Mouse (Mus musculus) right cerebral cortex, postnatal 4 days (tissue): Measurements from ENCODE around the gene Uimc1.

ENCODE experiments used
- DNase-seq: peaks from one replicate; pipeline ENCODE4 v3.0.0-alpha.2; 2022

Gene Uimc1

GRCm38 (mm10) chr13:55040016-55040415 lies 60.1 kb downstream of the Uimc1 start:
- DNase-seq, result no peak

DNA sequence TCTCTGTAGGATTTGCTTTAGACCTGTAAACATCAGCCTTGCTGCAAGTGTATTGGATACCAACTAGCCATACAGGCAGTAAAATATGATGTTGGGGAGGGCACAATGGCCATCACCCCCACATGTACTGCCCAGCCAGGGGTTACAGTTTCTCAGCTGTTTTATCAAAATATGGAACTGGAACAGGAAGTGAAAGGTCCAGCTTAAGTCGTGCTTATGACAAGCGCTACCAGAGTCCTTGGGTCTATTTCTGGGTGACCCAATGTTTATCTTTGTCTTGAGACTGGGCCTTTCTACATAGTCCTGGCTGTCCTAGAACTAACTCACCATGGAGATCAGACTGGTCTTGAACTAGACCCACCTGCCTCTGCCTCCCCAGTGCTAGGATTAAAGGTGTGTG lies 75.9 kb downstream of the Uimc1 start:
- DNase-seq, result no peak

- no peak for DNase-seq
Measured at GRCm38 (mm10) chr13:55022715-55023114, 77.4 kb downstream of the Uimc1 start.

DNA sequence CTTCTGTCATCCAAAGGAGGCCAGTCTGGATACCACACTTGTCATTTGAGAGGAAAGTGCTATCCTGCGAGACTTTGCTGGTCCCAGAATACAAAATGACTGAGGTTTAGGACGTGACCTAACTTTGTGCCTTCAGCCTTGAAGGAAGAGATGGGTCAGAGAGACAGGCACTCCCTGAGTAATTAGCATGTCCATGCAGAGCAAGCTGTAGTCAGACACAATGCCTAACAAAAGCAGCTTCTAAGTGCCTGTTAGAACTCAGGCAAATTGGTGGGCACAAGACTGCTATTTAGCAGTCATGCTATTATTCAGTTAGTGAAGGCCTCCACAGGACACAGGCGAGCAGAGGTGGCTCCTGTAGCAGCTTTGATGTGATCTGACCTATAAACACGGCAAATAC lies 77.8 kb downstream of the Uimc1 start:
- DNase-seq, result no peak

- DNase-seq, result no peak
Measured at GRCm38 (mm10) chr13:55021194-55021779, 78.8 kb downstream of the Uimc1 start, which contains the start of gene Hk3. TSS of gene Hk3 (minus strand) at chr13:55021385.

DNA sequence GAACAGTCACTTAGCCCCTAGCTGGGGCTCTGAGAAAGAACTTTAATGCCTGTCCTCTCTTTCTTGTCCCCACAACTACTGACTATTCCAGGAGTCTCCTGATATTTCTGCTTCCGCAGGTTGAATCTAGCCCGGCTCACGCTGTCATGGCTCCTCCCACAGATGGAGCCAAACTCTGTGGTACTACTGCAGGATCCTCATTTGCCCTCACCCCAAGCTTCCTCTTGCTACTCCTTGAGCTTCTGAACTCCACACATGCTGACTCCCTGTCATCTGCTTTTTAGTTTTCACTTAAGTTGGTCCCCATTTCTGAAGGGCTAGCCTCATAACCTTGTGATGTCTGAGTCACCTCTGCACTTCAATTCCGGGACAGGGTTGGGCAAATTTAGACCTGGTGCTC lies 80.0 kb downstream of the Uimc1 start:
- no peak for DNase-seq

DNA sequence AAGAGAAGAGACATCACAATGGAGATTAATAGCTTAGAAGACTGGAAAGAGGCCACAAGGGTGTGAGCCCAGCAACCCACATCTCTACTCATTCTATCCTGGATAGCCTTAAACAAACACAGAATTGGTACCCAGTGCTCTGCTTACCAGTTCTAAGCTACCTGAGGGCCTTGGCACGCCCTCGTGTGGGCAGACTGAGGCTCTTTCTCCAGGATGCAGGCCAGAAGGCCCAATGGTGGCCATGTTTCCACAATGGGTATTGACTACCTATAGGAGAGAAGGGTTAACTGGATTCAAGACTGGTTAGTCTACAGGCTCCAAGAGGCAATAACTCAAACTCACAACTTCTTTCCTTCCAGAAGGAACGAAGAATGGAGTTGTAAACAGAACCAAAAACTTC lies 80.9 kb downstream of the Uimc1 start:
- DNase-seq, result no peak

GRCm38 (mm10) chr13:55018700-55019099 lies 81.4 kb downstream of the Uimc1 start:
- DNase-seq, result no peak

DNA sequence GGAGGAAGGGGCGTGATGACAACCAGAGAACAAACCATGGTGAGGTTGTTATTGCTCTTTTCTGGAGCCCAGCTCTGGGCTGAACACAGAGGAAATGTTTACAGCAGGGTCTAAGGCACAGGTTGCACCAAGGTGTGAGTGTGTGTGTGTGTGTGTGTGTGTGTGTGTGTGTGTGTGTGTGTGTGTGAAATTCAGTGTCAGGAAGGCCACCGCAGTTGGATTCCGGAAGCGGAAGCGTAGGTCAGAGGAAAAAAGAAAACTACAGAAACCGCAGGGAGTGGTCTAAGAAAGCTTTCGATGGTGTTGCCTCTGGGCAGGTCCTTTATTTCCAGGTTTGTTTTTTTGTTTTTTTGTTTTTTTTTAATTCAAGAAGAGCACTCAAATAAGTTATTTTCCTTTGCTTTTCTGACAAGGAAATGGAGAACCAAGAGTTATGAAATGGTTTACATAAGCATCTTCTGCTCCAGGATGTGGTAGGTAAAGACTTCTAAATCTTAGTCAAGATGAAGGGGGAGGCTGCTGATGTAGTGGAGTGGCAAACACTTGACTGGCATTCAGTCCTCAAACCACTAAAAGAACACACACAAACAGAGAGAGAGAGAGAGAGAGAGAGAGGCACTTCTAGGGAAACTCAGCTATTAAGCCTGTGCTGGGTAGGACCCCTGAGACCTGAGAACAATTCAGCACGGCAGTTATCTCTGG lies 82.1 kb downstream of the Uimc1 start:
- DNase-seq, result no peak

DNA sequence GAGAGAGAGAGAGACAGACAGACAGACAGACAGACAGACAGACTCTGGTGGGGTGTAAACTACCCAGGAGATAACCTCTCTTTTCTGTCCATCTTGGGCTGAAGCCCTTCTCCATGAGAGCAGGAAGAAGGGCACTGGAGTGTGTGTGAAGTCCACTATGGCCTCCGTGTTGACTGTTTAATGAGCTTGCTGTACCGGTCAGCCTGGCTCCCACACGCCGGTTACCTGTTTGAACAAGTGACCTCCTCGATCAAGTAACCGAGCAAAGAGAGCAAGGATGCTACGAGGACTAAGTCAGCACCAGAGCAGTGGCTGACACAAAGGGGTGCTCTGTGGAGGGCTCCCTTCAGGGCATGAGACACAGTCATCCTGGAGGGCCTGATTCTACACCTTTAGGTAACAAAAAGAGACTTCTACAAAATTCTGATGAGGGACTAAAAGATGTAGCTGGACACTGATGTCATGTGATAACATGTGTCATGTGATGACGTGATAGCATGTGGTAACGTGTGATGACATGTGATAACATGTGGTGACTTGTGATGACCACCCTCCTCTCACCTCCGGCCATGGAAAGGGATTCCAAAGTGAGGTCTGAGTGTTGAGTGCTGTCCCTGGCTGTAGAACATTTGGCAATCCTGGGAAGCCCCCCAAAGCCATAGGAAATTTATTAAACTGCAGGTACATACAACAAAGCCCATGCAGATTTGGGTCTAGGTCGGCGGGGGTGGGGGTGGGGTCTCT lies 82.8 kb downstream of the Uimc1 start:
- no peak for DNase-seq

DNA sequence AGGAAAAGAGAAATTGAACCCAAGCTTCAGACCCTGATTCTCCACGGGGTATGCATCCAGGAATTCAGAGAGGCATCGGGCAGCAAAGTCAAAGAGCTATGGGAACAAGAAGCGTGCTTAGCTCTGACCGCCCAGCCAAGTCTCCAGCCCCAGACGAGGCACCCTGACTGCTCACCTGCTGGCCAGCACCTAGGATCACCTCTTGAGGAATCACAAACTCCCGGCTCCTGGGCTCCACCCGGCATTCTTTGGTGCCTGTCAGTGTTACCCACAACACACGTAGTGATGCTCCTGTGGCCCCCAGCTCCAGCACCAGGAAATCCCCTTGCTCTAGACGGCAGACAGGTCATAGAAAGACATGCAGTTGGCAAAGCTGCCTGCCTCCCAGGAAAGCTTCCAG lies 85.6 kb downstream of the Uimc1 start:
- DNase-seq, result no peak

DNA sequence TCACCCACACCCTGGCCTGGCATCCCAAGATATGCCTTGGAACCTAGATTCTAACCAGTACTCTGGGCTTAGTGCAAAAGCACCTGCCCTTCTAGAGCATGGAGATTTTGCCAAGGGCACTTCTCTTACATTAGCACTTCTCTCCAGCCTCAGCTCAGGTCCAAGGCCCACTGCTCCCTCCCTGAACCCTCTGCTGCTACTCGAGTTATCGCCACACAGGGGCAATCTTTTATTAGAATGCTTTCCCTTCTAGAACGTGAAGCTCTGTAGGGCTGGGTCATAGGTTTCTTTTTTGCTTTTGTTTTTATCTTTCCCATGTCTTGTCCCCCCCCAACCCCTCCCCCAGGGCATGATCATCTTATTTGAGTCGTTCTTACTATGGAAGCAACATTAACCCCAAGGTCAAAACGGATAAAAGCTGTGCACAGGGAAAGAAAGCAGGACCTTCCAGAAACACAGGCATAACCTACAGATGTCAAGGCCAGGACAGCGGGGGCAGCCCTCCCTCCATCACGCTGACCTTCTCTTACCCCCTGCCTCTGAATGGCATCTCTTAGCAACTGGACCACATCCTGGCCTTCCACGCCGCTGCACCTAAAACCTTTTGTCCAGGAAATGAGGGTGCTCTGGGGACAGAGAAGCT lies 86.3 kb downstream of the Uimc1 start:
- DNase-seq, result no peak

- DNase-seq, result peak; percentile 15
Measured at GRCm38 (mm10) chr13:55011981-55012478, 88.1 kb downstream of the Uimc1 start.

DNA sequence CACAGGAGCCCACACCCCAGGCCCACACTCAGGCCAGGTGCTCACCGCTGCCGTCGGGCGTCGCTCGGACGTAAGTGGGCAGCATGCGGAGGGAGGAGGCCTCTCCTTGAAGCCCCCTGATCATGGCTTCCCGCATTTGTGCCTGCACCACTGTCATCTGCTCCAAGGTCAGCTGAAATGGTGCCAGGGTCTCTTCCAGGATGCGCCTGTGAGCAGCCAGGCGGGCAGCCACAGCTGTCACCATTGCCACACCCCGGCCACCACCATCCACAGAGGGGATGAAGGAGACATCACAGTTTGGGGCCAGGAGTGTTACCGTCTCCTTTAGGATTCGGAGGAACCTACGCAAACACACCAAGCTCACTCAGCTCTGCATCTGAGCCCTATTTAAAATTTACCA lies 89.0 kb downstream of the Uimc1 start:
- DNase-seq, result no peak

DNA sequence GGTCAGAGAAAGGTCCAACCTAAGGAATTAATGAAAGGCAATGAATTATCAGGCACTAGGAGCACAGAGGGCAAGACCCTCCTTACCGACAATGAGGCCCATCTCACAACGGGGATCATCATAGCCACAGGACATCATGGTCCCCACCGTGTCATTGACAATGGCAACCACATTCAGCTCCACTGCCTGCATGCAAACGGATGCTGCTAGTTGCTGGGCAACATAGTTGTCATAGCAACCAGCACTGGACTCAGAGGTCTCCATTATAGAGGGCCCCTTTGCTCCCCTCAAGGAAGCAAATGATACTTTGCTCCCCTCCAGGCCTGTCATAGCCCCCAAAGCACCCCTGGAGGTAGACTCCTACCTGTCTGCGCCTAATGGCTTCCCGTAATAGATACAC lies 91.5 kb downstream of the Uimc1 start:
- peak; percentile 22 for DNase-seq

GRCm38 (mm10) chr13:55006415-55006742 lies 93.7 kb downstream of the Uimc1 start:
- DNase-seq, result no peak

DNA sequence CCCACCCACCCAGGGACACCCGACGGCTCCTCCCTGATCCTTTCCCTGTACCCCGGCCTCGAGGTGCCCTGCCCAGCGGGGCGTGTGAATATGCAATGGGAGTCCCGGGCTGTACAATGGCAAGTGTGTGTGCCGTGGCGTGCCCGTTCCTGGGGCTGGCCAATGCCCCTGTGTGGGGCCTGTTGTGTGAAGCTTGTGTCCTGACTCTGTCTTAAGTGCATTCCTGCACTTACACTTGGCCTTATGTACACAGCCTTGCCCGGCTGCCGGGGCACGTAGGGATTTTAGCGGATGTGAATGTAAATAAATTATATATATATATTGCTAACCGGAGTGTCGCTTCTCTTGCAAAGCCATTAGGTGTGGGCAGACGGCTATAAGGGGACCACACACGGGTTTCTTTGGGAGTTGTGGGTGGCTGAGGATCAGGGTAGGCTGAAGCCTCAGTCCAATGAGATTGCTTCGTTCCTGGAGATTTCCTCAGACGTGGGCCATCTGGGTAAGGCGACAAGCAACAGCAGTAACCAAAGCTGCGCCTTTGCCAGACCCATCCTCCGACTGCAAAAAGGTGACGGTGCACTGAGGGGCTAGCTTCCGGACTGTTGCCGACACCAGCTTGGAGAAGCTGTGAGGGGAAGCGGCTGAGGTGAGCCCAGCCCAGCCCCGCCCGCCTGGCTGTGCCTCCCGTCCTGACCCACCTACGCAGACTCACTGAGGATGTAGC lies 94.2 kb downstream of the Uimc1 start:
- DNase-seq, result no peak

GRCm38 (mm10) chr13:55004646-55005045 lies 95.5 kb downstream of the Uimc1 start:
- no peak for DNase-seq

GRCm38 (mm10) chr13:55002090-55002489 lies 98.0 kb downstream of the Uimc1 start:
- no peak for DNase-seq

- no peak for DNase-seq
Measured at GRCm38 (mm10) chr13:55000433-55000832, 99.7 kb downstream of the Uimc1 start.

DNA sequence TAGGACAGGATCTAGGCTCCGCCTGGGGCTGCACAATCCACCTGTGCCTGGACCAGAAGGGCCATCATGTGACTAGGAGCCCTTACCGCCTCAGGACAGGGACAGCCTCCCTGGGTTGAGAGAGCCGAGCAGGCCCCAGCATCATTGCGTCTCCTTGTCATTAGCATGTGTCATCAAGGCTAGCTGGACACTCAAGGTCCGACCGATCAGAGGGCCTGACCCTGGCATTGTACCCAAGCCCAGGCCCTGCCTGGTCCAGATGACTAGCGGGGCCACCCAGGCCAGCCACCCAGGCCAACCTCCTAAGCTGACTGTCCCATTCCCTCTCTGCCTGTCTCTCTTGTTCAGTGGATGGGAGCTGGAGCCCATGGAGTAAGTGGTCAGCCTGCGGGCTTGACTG lies 102.5 kb downstream of the Uimc1 start:
- no peak for DNase-seq

GRCm38 (mm10) chr13:54995161-54995560 lies 104.9 kb downstream of the Uimc1 start:
- DNase-seq, result no peak

GRCm38 (mm10) chr13:54994576-54994975 lies 105.5 kb downstream of the Uimc1 start:
- DNase-seq, result no peak
